24 mouse cellular contexts compared by ENCODE assay signal in genomic region chr1:190383256-190383838, GRCm38 (mm10).
"Had no signal": no experiment of that assay in that cellular context is flagged by ENCODE, and none has a peak within 500 bp of the region (broad histone marks: within the 10 kb centered on the region; RNA-seq: fewer than 3 reads in every experiment).

No protein-coding gene starts in this region.

- H3K4me1 ChIP-seq: heart, embryonic 12.5 days; intestine, embryonic 15.5 days; limb, embryonic 13.5 days; limb, embryonic 15.5 days; liver, embryonic 13.5 days had no signal

- H3K27me3 ChIP-seq: heart, embryonic 12.5 days; intestine, embryonic 15.5 days; liver, embryonic 13.5 days had no signal

- DNase-seq: gastrocnemius, adult 2 months; gastrocnemius, postnatal 10 days; gastrocnemius, postnatal 25 days; heart, adult 18-20 months; heart, postnatal 10 days; heart, postnatal 4 days; kidney, adult 18-20 months; kidney, adult 8-10 months; kidney, postnatal 10 days; kidney, postnatal 25 days; kidney, postnatal 4 days; layer of hippocampus, postnatal 36 days; left cerebral cortex, postnatal 4 days; liver, embryonic 13.5 days had no signal

- H3K27ac ChIP-seq: gastrocnemius, adult 2 months; heart, embryonic 10.5 days; hindbrain, embryonic 13.5 days; intestine, embryonic 15.5 days; layer of hippocampus, adult 2 months; limb, embryonic 13.5 days; limb, embryonic 15.5 days; liver, embryonic 13.5 days had no signal

- H3K36me3 ChIP-seq: heart, embryonic 10.5 days; heart, embryonic 12.5 days; hindbrain, embryonic 13.5 days; intestine, embryonic 15.5 days; limb, embryonic 13.5 days; limb, embryonic 15.5 days; liver, embryonic 13.5 days had no signal

- H3K9ac ChIP-seq: heart, embryonic 12.5 days; hindbrain, embryonic 13.5 days; intestine, embryonic 15.5 days; limb, embryonic 13.5 days; limb, embryonic 15.5 days; liver, embryonic 13.5 days had no signal

- H3K9me3 ChIP-seq: heart, embryonic 10.5 days; heart, embryonic 12.5 days; hindbrain, embryonic 13.5 days; intestine, embryonic 15.5 days; limb, embryonic 13.5 days; limb, embryonic 15.5 days; liver, embryonic 13.5 days had no signal

- H3K4me3 ChIP-seq: gastrocnemius, adult 2 months; heart, embryonic 10.5 days; heart, embryonic 12.5 days; hindbrain, embryonic 13.5 days; intestine, embryonic 15.5 days; layer of hippocampus, adult 2 months; limb, embryonic 13.5 days; limb, embryonic 15.5 days; liver, embryonic 13.5 days had no signal

- H3K4me2 ChIP-seq: heart, embryonic 12.5 days; hindbrain, embryonic 13.5 days; intestine, embryonic 15.5 days; limb, embryonic 13.5 days; limb, embryonic 15.5 days; liver, embryonic 13.5 days had no signal

- ATAC-seq: hindbrain, embryonic 16.5 days; inflammation-experienced regulatory T-cells, adult 6 months; intestine, embryonic 15.5 days; intestine, postnatal 0 days had no signal
